ENCODE assay signal across 19 mouse cellular contexts in the genomic region with DNA sequence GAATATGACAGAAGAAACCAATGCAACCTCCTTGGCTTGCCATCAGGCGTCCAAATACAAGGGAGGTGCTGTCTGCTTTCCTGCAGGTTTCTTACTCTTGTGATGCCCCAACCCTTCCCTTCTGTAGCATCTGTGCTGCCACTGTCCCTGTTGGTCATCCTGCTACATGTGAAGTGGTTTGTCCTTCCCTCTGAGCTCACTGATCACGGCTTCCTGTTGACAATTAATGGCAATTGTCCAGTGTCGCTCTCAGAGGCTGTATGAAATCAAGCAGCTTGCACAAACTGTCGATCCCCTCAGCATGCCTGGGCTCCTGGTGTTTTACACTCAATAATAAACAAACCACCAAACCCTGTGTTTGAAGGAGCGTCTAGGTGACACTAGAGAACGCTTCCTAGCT.
"Had no signal": no experiment of that assay in that cellular context is flagged by ENCODE, and none has a peak within 500 bp of the region (broad histone marks: within the 10 kb centered on the region; RNA-seq: fewer than 3 reads in every experiment).

No protein-coding gene starts in this region.

- H3K27me3 ChIP-seq: liver, embryonic 13.5 days; neural tube, embryonic 12.5 days; neural tube, embryonic 15.5 days had no signal

- H3K9me3 ChIP-seq: liver, embryonic 13.5 days; megakaryocyte, embryonic 14.5 days; midbrain, embryonic 10.5 days; neural tube, embryonic 12.5 days; neural tube, embryonic 15.5 days had no signal

- H3K36me3 ChIP-seq: liver, embryonic 13.5 days; midbrain, embryonic 10.5 days; neural tube, embryonic 12.5 days; neural tube, embryonic 15.5 days had no signal

- H3K9ac ChIP-seq: liver, embryonic 13.5 days; neural tube, embryonic 12.5 days; neural tube, embryonic 15.5 days had no signal

- H3K4me3 ChIP-seq: liver, embryonic 13.5 days; megakaryocyte, embryonic 14.5 days; midbrain, embryonic 10.5 days; neural tube, embryonic 12.5 days; neural tube, embryonic 15.5 days had no signal

- H3K4me2 ChIP-seq: liver, embryonic 13.5 days; neural tube, embryonic 12.5 days; neural tube, embryonic 15.5 days had no signal

- H3K4me1 ChIP-seq: liver, embryonic 13.5 days; megakaryocyte, embryonic 14.5 days; midbrain, embryonic 10.5 days; neural tube, embryonic 12.5 days; neural tube, embryonic 15.5 days had no signal

- H3K27ac ChIP-seq: liver, embryonic 13.5 days; midbrain, embryonic 10.5 days; neural tube, embryonic 12.5 days; neural tube, embryonic 15.5 days; stomach, postnatal 0 days had no signal

- ATAC-seq: lung, postnatal 0 days had no signal

- DNase-seq: kidney, adult 9 months; kidney, postnatal 14 days; kidney, postnatal 4 days; liver, embryonic 13.5 days; lung, adult 2 months; lung, postnatal 36 days; midbrain, embryonic 14.5 days; right cerebral cortex, adult 18-20 months; right cerebral cortex, postnatal 14 days; right cerebral cortex, postnatal 4 days; thymus, adult 2 months; thymus, postnatal 14 days; thymus, postnatal 4 days had no signal
